In the genomic region with DNA sequence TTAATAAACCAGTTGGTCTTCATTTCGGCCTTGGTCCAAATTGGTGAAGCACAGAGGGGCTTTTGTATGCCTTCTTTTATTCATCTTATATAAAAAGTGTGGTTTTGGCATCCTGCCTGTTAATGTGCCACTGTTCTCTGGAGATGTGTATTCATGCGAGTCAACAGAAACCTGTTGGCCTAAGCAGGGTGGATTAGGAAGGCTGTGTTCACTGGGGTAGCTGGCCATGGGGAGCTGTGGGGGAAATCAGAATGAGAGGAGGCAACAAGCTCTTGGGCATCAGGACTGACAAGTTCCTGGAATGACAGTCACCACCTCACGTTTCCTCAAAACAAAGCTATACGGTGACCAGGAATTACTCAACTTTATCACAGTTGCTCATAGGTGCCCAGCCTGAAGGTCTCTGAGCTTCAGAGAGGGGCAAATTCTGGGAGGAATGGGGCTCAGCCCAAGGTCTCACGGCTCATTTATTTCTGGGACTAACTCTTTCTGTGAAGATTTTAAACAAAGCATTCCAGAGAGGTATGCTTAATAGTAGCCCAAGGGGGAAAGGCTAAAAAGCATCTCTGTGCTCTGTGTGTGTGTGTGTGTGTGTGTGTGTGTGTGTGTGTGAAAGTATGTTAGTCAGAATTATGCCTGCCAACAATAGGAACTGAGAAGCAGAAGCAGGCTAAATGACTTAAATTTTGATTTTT, we compare ENCODE assay signal across 11 mouse cellular contexts.
A peak's percentile ranks its signal among the peaks of the same experiment; 100 is the strongest.
DNase-seq lines count a peak whose midpoint lies in the region; ATAC-seq lines count a peak whose summit lies in the region.
"Had no signal": no experiment of that assay in that cellular context is flagged by ENCODE, and none has a peak within 500 bp of the region (broad histone marks: within the 10 kb centered on the region; RNA-seq: fewer than 3 reads in every experiment).

No protein-coding gene starts in this region.

- DNase-seq in 416B (ENCODE audit: low read depth) = peak; percentile 47
- peak; percentile 81 for DNase-seq in Muller cell, postnatal 12 days (ENCODE audit: inconsistent ontology term)
- peak; percentile 50 for DNase-seq in kidney, postnatal 14 days
- DNase-seq in right cerebral cortex, postnatal 4 days = no peak
- no peak for DNase-seq in heart, adult 18-20 months
- no peak for DNase-seq in heart, postnatal 14 days
- no peak for DNase-seq in testis, postnatal 10 days (ENCODE audit: low spot score)
- DNase-seq: cerebellum, postnatal 10 days; liver had no signal

- H3K4me3 ChIP-seq in forebrain, embryonic 15.5 days = no peak overlapping the region
- H3K4me3 ChIP-seq: heart, embryonic 12.5 days had no signal

- ATAC-seq in forebrain, embryonic 15.5 days (replicated peaks) = peak; percentile 80

- 0 out of 2 replicates have a peak overlapping the region, but pooled peaks have one; percentile 19 for H3K27ac ChIP-seq in forebrain, embryonic 15.5 days (replicated peaks)

- no peaks in the 10 kb centered on the region for H3K9me3 ChIP-seq in forebrain, embryonic 15.5 days
- H3K9me3 ChIP-seq: heart, embryonic 12.5 days had no signal

- H3K4me1 ChIP-seq in forebrain, embryonic 15.5 days = peaks cover 18% of the 10 kb centered on the region; the same call in 1 of the 2 replicates

- H3K36me3 ChIP-seq in forebrain, embryonic 15.5 days = no peaks in the 10 kb centered on the region

- intact Hi-C loops in heart, postnatal 14 days (cut with DNase I) = no loop called here

- no peak overlapping the region for H3K4me2 ChIP-seq in forebrain, embryonic 15.5 days (replicated peaks)
- H3K4me2 ChIP-seq: heart, embryonic 12.5 days had no signal

- WGBS in forebrain, embryonic 15.5 days = 15% methylated on average over 5 of the region's 5 CpGs

- no peak overlapping the region for H3K9ac ChIP-seq in forebrain, embryonic 15.5 days (replicated peaks)
- H3K9ac ChIP-seq: heart, embryonic 12.5 days had no signal

- no peaks in the 10 kb centered on the region for H3K27me3 ChIP-seq in forebrain, embryonic 15.5 days
- H3K27me3 ChIP-seq: heart, embryonic 12.5 days had no signal

Comparison
In these comparisons a context has a peak if more than half of its experiments do, and no peak if none do; other contexts are left out.
1. DNase-seq: peak in 416B (single experiment), Muller cell, postnatal 12 days (single experiment) and kidney, postnatal 14 days (single experiment); none in right cerebral cortex, postnatal 4 days (single experiment), heart, adult 18-20 months (0 of 2), heart, postnatal 14 days (0 of 2) and testis, postnatal 10 days (single experiment).